Mouse (Mus musculus) cerebellum, adult 2 months (tissue): ENCODE results near the gene Ctf2.

Experiments
- CTCF ChIP-seq: fragments of 200-500 bp; IDR thresholded peaks from 2 replicates; pipeline ENCODE4 v1.5.1; 2011; ENCODE audit warnings: low read depth, mild to moderate bottlenecking, control low read depth, low read length, moderate library complexity, borderline replicate concordance; ENCODE audit not compliant: insufficient read depth
- POLR2A ChIP-seq: fragments of 200-500 bp; IDR thresholded peaks from 2 replicates; pipeline ENCODE4 v1.6.1; 2011; ENCODE audit warnings: low read length, control low read depth, borderline replicate concordance; ENCODE audit not compliant: insufficient read depth

DNA sequence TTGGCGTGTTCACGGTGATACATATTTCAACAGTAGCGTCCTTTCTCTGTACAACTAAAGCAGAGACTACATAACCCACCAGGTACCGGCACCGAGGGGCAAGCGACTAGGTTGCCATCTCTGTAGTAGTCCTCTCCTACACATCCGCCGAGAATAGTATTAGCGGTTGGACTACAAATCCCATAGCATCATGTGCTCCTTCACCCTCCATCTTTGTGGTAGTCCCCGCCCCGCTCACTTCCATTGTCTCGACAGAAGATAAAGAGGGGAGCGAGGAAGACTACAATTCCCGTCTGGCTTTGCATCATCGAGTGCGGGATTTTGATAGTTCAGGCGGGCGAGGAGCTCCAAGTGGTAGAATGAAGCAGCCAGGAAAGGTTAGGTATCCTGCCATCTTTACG, 13.3 kb upstream of the Ctf2 start:
- TF ChIP-seq POLR2A (peak; percentile 45; the same call in 1 of the 2 replicates), CTCF (0 out of 2 replicates have a peak, but pooled peaks have one; percentile 15)
